Mouse (Mus musculus) embryonic facial prominence, embryonic 14.5 days (tissue): ENCODE data around the gene Cep63. TPM values are rescaled to one million over a fixed set of nuclear protein-coding genes. Genes with fewer than 3 reads are reported as not detected.
A peak's percentile ranks its signal among the peaks of the same experiment; 100 is the strongest.

Experiments
- ATAC-seq: fragments of 200-750 bp; cut with Nextera tagmentation; 2 replicates; pipeline ENCODE4 v1.8.0; 2017; ENCODE audit warnings: low read depth, moderate number of reproducible peaks, moderate TSS enrichment
- DNase-seq: peaks from one replicate; pipeline ENCODE4 v3.0.0-alpha.2; 2015; ENCODE audit warnings: low spot score
- H3K27ac ChIP-seq: fragments of 300-500 bp; sonication (generic); replicated peaks from 2 replicates; pipeline ENCODE4 v1.5.1; 2014; ENCODE audit warnings: low read depth, mild to moderate bottlenecking, low read length, moderate library complexity
- H3K27me3 ChIP-seq: fragments of 300-500 bp; sonication (generic); replicated peaks from 2 replicates; pipeline ENCODE4 v1.6.1; 2014; ENCODE audit warnings: low read length; ENCODE audit not compliant: control insufficient read depth, insufficient read depth
- H3K36me3 ChIP-seq: fragments of 300-500 bp; sonication (generic); 2 replicates; pipeline ENCODE4 v1.6.1; 2014; ENCODE audit warnings: low read length, mixed read lengths; ENCODE audit not compliant: control insufficient read depth, insufficient read depth
- H3K4me1 ChIP-seq: fragments of 300-500 bp; sonication (generic); 2 replicates; pipeline ENCODE4 v1.6.1; 2014; ENCODE audit warnings: antibody characterized with exemption, low read length; ENCODE audit not compliant: control insufficient read depth, insufficient read depth
- H3K4me2 ChIP-seq: fragments of 300-500 bp; sonication (generic); 2 replicates; pipeline ENCODE4 v1.6.1; 2014; ENCODE audit warnings: low read depth, mild to moderate bottlenecking, low read length, moderate library complexity, mixed read lengths
- H3K4me3 ChIP-seq: fragments of 300-500 bp; sonication (generic); 2 replicates; pipeline ENCODE4 v1.5.1; 2014; ENCODE audit warnings: low read depth, mild to moderate bottlenecking, low read length
- H3K9ac ChIP-seq: fragments of 300-500 bp; sonication (generic); 2 replicates; pipeline ENCODE4 v1.6.1; 2014; ENCODE audit warnings: low read depth, mild to moderate bottlenecking, low read length, moderate library complexity, mixed read lengths
- H3K9me3 ChIP-seq: fragments of 300-500 bp; sonication (generic); 2 replicates; pipeline ENCODE4 v1.6.1; 2016; ENCODE audit warnings: low read length; ENCODE audit not compliant: control insufficient read depth
- WGBS: fragments of 180-500 bp; shearing (Covaris S2); extraction: QIAGEN DNeasy Blood & Tissue Kit; methylation state at CpG from one replicate; pipeline ENCODE4 v1.1.7; 2014; 5-methylcytosine and 5-hydroxymethylcytosine counted together
- polyA plus RNA-seq: library from polyadenylated mRNA; unstranded; fragments of >200 nt; fragmentation: Nextera tagmentation; extraction: Ambion mirVana; gene quantifications from 2 replicates; pipeline ENCODE4 v1.2.1, GENCODE M21; 2014

Gene Cep63
- 40.7 and 47.0 TPM in 2 replicates for polyA plus RNA-seq

- H3K9ac ChIP-seq: peak within 1 kb of the TSS; percentile 99
- H3K36me3 ChIP-seq: no peaks in the 10 kb centered on the region
- no peaks in the 10 kb centered on the region for H3K9me3 ChIP-seq
- H3K4me2 ChIP-seq: peak within 1 kb of the TSS; percentile 67
- peak within 1 kb of the TSS; percentile 97 for H3K27ac ChIP-seq
- peak; percentile 99 for DNase-seq
- H3K27me3 ChIP-seq: no peaks in the 10 kb centered on the region
- under 1% methylated on average over 61 of the region's 84 CpGs for WGBS
- peak within 1 kb of the TSS; percentile 91 for H3K4me3 ChIP-seq
- peak; percentile 95 for ATAC-seq
- peaks cover 14% of the 10 kb centered on the region for H3K4me1 ChIP-seq
Observed at GRCm38 (mm10) chr9:102625983-102626838, at the start of gene Cep63, which contains the start of gene Anapc13. Gene Cep63, minus strand, starts transcription at chr9:102626534. Gene Anapc13, plus strand, starts transcription at chr9:102626296.

GRCm38 (mm10) chr9:102675922-102676321, 49.6 kb upstream of the Cep63 start:
- Histone ChIP-seq H3K4me3 (no peak overlapping the region), H3K9me3 (no peaks in the 10 kb centered on the region)

GRCm38 (mm10) chr9:102673381-102673780, 47.0 kb upstream of the Cep63 start:
- WGBS: 55% methylated on average over 7 of the region's 7 CpGs

More at GRCm38 (mm10) chr9:102675922-102676321, 49.6 kb upstream of the Cep63 start:
- no peaks in the 10 kb centered on the region for H3K36me3 ChIP-seq
- no peak overlapping the region for H3K9ac ChIP-seq
- ATAC-seq (no peak), DNase-seq (no peak)
- no peak overlapping the region for H3K4me2 ChIP-seq
- no peak overlapping the region for H3K27ac ChIP-seq
- H3K4me1 ChIP-seq: 0 out of 2 replicates have a peak, but pooled peaks cover 3% of the 10 kb centered on the region
- WGBS: 88% methylated on average over 5 of the region's 5 CpGs
- no peaks in the 10 kb centered on the region for H3K27me3 ChIP-seq

GRCm38 (mm10) chr9:102668906-102669305, 42.6 kb upstream of the Cep63 start:
- Histone ChIP-seq H3K9me3 (no peaks in the 10 kb centered on the region), H3K36me3 (no peaks in the 10 kb centered on the region), H3K27me3 (no peaks in the 10 kb centered on the region), H3K27ac (no peak overlapping the region), H3K4me2 (no peak overlapping the region), H3K4me3 (no peak overlapping the region), H3K4me1 (0 out of 2 replicates have a peak, but pooled peaks cover 3% of the 10 kb centered on the region), H3K9ac (no peak overlapping the region)
- WGBS: 84% methylated on average over 12 of the region's 12 CpGs
- DNase-seq (no peak), ATAC-seq (no peak)

More at GRCm38 (mm10) chr9:102673381-102673780, 47.0 kb upstream of the Cep63 start:
- H3K4me3 ChIP-seq: no peak overlapping the region
- ATAC-seq (no peak), DNase-seq (no peak)
- 0 out of 2 replicates have a peak, but pooled peaks cover 3% of the 10 kb centered on the region for H3K4me1 ChIP-seq
- no peaks in the 10 kb centered on the region for H3K9me3 ChIP-seq
- H3K27ac ChIP-seq: no peak overlapping the region
- no peaks in the 10 kb centered on the region for H3K27me3 ChIP-seq
- no peak overlapping the region for H3K9ac ChIP-seq
- no peaks in the 10 kb centered on the region for H3K36me3 ChIP-seq
- no peak overlapping the region for H3K4me2 ChIP-seq

- peak; percentile 81 for ATAC-seq
Observed at GRCm38 (mm10) chr9:102668115-102668514, 41.8 kb upstream of the Cep63 start.

GRCm38 (mm10) chr9:102656355-102657095, 30.2 kb upstream of the Cep63 start:
- WGBS: 42% methylated on average over 8 of the region's 8 CpGs
- DNase-seq (peak; percentile 71), ATAC-seq (0 out of 2 replicates have a peak, but pooled peaks have one; percentile 53)
- H3K27me3 ChIP-seq: no peaks in the 10 kb centered on the region
- no peak overlapping the region for H3K4me3 ChIP-seq
- no peaks in the 10 kb centered on the region for H3K9me3 ChIP-seq
- H3K27ac ChIP-seq: no peak overlapping the region; the same call in 1 of the 2 replicates
- H3K4me2 ChIP-seq: no peak overlapping the region
- no peak overlapping the region for H3K9ac ChIP-seq
- H3K4me1 ChIP-seq: peaks cover 8% of the 10 kb centered on the region; the same call in 1 of the 2 replicates
- no peaks in the 10 kb centered on the region for H3K36me3 ChIP-seq

More at GRCm38 (mm10) chr9:102668115-102668514, 41.8 kb upstream of the Cep63 start:
- 0 out of 2 replicates have a peak, but pooled peaks cover 3% of the 10 kb centered on the region for H3K4me1 ChIP-seq
- no peaks in the 10 kb centered on the region for H3K9me3 ChIP-seq
- H3K4me2 ChIP-seq: no peak overlapping the region
- DNase-seq: peak; percentile 60
- no peaks in the 10 kb centered on the region for H3K36me3 ChIP-seq
- H3K27ac ChIP-seq: peak overlapping the region; percentile 39; the same call in 1 of the 2 replicates
- H3K27me3 ChIP-seq: no peaks in the 10 kb centered on the region
- 0 out of 2 replicates have a peak overlapping the region, but pooled peaks have one; percentile 27 for H3K9ac ChIP-seq
- 17% methylated on average over 6 of the region's 6 CpGs for WGBS
- H3K4me3 ChIP-seq: no peak overlapping the region

- Histone ChIP-seq H3K4me2 (no peak overlapping the region), H3K9ac (no peak overlapping the region), H3K4me1 (peaks cover 25% of the 10 kb centered on the region), H3K36me3 (no peaks in the 10 kb centered on the region), H3K4me3 (no peak overlapping the region), H3K9me3 (no peaks in the 10 kb centered on the region), H3K27ac (no peak overlapping the region), H3K27me3 (no peaks in the 10 kb centered on the region)
- ATAC-seq (no peak), DNase-seq (no peak)
- WGBS: 53% methylated on average over 6 of the region's 6 CpGs
Observed at GRCm38 (mm10) chr9:102651199-102651720, 24.9 kb upstream of the Cep63 start.

GRCm38 (mm10) chr9:102650637-102651036, 24.3 kb upstream of the Cep63 start:
- Histone ChIP-seq H3K27ac (peak overlapping the region; percentile 60; the same call in 1 of the 2 replicates), H3K4me1 (peaks cover 31% of the 10 kb centered on the region), H3K27me3 (no peaks in the 10 kb centered on the region), H3K36me3 (no peaks in the 10 kb centered on the region), H3K9me3 (no peaks in the 10 kb centered on the region), H3K4me3 (no peak overlapping the region), H3K4me2 (no peak overlapping the region), H3K9ac (no peak overlapping the region)
- DNase-seq: no peak
- WGBS: 20% methylated on average over 7 of the region's 7 CpGs
- peak; percentile 23; the same call in 1 of the 2 replicates for ATAC-seq
